Mouse (Mus musculus) thymus, adult 18-20 months (tissue): ENCODE results near the gene Usp29.
"Not testable (repeated sequence)": the region's sequence is repeated elsewhere in the genome, so short reads cannot be mapped to it uniquely, and the experiment has no call there.

Experiments
- DNase-seq, 2 experiments: peaks; one replicate each; pipeline ENCODE4 v3.0.0; 2022; ENCODE audit warnings: mixed read lengths in 2 of 2

Gene Usp29

GRCm38 (mm10) chr7:6822633-6823032, 92.3 kb downstream of the Usp29 start:
- DNase-seq: no peak

- no peak for DNase-seq
Measured at GRCm38 (mm10) chr7:6823673-6824072, 93.3 kb downstream of the Usp29 start.

GRCm38 (mm10) chr7:6825966-6826647, 95.7 kb downstream of the Usp29 start:
- peak in 1 of 2 experiments; percentile 3 for DNase-seq

- no peak for DNase-seq
Measured at GRCm38 (mm10) chr7:6829148-6829547, 98.8 kb downstream of the Usp29 start.

GRCm38 (mm10) chr7:6834950-6835349, 104.6 kb downstream of the Usp29 start:
- DNase-seq: no peak

- no peak for DNase-seq
Measured at GRCm38 (mm10) chr7:6835351-6835750, 105.0 kb downstream of the Usp29 start.

GRCm38 (mm10) chr7:6837297-6837925, 107.0 kb downstream of the Usp29 start:
- DNase-seq: no peak

- no peak for DNase-seq
Measured at GRCm38 (mm10) chr7:6837926-6838554, 107.7 kb downstream of the Usp29 start.

- no peak for DNase-seq
Measured at GRCm38 (mm10) chr7:6840860-6841259, 110.5 kb downstream of the Usp29 start.

GRCm38 (mm10) chr7:6849495-6849894, 119.1 kb downstream of the Usp29 start:
- DNase-seq: no peak

GRCm38 (mm10) chr7:6850321-6850720, 119.9 kb downstream of the Usp29 start:
- DNase-seq: no peak

- DNase-seq: no peak
Measured at GRCm38 (mm10) chr7:6851256-6851655, 120.9 kb downstream of the Usp29 start.

- no peak for DNase-seq
Measured at GRCm38 (mm10) chr7:6851717-6852503, 121.5 kb downstream of the Usp29 start.

- DNase-seq: no peak
Measured at GRCm38 (mm10) chr7:6855613-6856405, 125.4 kb downstream of the Usp29 start.

- no peak for DNase-seq
Measured at GRCm38 (mm10) chr7:6858694-6859270, 128.4 kb downstream of the Usp29 start.

GRCm38 (mm10) chr7:6860689-6861088, 130.3 kb downstream of the Usp29 start:
- no peak for DNase-seq

GRCm38 (mm10) chr7:6866351-6866750, 136.0 kb downstream of the Usp29 start:
- DNase-seq: no peak

GRCm38 (mm10) chr7:6868831-6869230, 138.5 kb downstream of the Usp29 start:
- no peak for DNase-seq

GRCm38 (mm10) chr7:6869556-6869955, 139.2 kb downstream of the Usp29 start:
- no peak for DNase-seq

GRCm38 (mm10) chr7:6874448-6874847, 144.1 kb downstream of the Usp29 start:
- no peak for DNase-seq

- no peak for DNase-seq
Measured at GRCm38 (mm10) chr7:6878202-6878601, 147.8 kb downstream of the Usp29 start.

- not testable (repeated sequence) for DNase-seq
Measured at GRCm38 (mm10) chr7:6878849-6879248, 148.5 kb downstream of the Usp29 start.
